Mouse (Mus musculus) kidney, adult 2 months (tissue): ENCODE results near the gene 1110008P14Rik.

Source experiments
- CTCF ChIP-seq: fragments of 200-500 bp; conservative IDR thresholded peaks from 2 replicates; pipeline ENCODE4 v1.5.1; 2011; ENCODE audit warnings: low read depth, mild to moderate bottlenecking, control low read depth, low read length, moderate library complexity, mixed read lengths; ENCODE audit not compliant: insufficient read depth, insufficient read length
- POLR2A ChIP-seq: fragments of 200-500 bp; IDR thresholded peaks from one replicate; pipeline ENCODE4 v1.6.1; 2011; ENCODE audit warnings: low read depth, low read length, control low read depth

DNA sequence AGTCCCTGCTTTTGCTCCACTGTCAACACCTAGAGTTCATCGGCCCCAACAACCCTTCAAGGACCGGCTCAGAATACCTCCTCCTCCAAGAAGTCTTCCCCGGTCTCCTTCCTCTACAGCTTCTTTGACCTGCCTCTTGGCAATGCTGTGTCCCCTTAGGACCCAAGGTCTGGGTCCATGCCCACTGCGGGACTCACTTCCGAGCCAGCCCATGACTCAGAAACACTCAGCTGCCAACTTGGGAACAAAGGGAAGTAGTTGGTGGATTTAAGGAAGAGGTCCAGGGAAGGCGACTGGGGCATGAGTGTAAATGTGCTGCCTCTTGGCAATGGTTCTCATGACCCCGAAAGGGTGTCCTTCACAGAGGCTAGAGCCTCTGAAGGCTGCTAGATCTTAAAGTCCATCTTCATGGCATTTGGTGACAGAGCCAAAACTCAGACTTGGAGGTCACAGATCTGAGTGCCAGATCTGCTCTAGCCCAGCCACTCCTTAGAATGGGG, 1.7 kb downstream of the 1110008P14Rik start:
- no peak for TF ChIP-seq POLR2A
- no peak for TF ChIP-seq CTCF
